Mouse (Mus musculus): ENCODE data around the gene Coq10a. TPM values are rescaled to one million over a fixed set of nuclear protein-coding genes. Genes with fewer than 3 reads are reported as not detected.

Coq10a gene
- polyA plus RNA-seq, 1 experiment from 2014 or later = 8.5 TPM

DNA sequence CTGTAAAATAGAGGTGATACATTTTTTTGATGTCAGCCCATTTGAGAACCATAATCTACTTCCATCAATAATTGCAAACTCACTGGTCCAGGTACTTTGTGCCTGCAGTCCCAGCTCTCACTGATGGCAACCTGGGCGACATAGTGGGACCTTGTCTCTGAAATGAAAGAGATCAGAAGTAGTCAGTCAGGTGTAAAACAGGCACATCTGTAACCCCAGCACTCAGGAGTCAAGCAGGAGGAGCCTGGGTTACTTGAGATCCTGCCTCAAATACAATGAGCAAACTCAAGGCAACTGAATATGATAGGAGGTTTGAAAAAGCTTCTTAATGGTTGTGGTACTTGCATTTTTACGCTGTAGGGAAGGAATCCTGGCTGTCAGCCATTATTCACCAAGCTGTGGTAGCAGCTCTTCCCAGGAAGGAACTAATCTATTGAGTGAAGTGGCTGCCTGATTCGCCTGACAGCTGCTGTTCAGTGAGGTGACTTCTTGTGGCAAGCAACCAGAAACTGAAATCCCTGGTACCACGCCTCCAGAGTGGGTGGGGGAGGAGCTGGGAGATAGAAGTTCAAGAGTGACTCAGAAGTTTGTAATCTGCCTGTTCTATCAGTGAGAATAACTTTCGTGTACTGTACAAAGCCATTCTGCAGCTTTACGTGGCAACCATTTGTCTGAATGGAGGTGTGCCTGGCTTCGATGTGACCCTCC is 24.1 kb downstream of the Coq10a start:
- Histone ChIP-seq H3K36me3 (replicated peaks; ENCODE audit: insufficient read depth, low read length) (peaks cover 6% of the 10 kb centered on the region; the same call in 1 of the 2 replicates), H3K4me3 (ENCODE audit: low read depth, low read length) (peak overlapping the region; percentile 15; the same call in 1 of the 2 replicates), H3K27ac (ENCODE audit: low read depth) (peak overlapping the region; percentile 80), H3K9me3 (ENCODE audit: low read length) (no peaks in the 10 kb centered on the region), H3K4me2 (ENCODE audit: low read depth, low read length) (peak overlapping the region; percentile 63), H3K9ac (replicated peaks) (no peak overlapping the region), H3K4me1 (ENCODE audit: insufficient read depth) (peaks cover 34% of the 10 kb centered on the region), H3K27me3 (ENCODE audit: insufficient read depth, low read length) (no peaks in the 10 kb centered on the region)
- TF ChIP-seq CTCF (IDR thresholded peaks at IDR 0.05; ENCODE audit: low read depth) = no peak
- TF ChIP-seq EP300 (IDR thresholded peaks at IDR 0.05; ENCODE audit: low read depth) = 0 out of 2 replicates have a peak, but pooled peaks have one; percentile 23
- ATAC-seq = peak; percentile 84
- 14% methylated on average over 7 of the region's 7 CpGs for WGBS (ENCODE audit: insufficient replicate concordance)
- peak; percentile 87 for DNase-seq

DNA sequence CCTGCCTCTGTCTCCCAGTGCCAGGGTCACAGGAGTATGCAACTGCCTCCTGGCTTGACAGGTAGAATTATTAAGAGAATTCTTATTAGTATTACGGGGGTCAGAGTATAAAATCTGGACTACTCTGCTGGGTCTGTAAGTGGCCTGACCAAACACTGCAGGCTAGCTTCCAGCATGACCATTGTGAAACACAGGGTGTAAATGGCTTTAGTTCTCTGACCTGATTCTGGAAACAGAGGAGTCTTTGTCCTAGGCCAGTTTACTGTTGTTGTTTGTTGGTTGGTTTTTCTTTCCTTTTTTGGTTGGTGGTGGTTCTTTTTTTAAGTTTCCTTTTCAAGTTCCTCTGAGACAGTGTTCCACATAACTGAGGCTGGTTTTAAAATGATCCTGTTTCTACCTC is 25.4 kb downstream of the Coq10a start:
- peaks cover 3% of the 10 kb centered on the region; the same call in 1 of the 2 replicates for H3K36me3 ChIP-seq (replicated peaks; ENCODE audit: insufficient read depth, low read length)
- peaks cover 47% of the 10 kb centered on the region for H3K4me1 ChIP-seq (ENCODE audit: insufficient read depth)
- no peak overlapping the region for H3K9ac ChIP-seq (replicated peaks)
- ATAC-seq = 0 out of 2 replicates have a peak, but pooled peaks have one; percentile 14
- H3K9me3 ChIP-seq (ENCODE audit: low read length) = no peaks in the 10 kb centered on the region
- peak overlapping the region; percentile 10; the same call in 1 of the 2 replicates for H3K4me2 ChIP-seq (ENCODE audit: low read depth, low read length)
- DNase-seq = no peak
- H3K27me3 ChIP-seq (ENCODE audit: insufficient read depth, low read length) = no peaks in the 10 kb centered on the region
- H3K4me3 ChIP-seq (ENCODE audit: low read depth, low read length) = no peak overlapping the region
- TF ChIP-seq CTCF (IDR thresholded peaks at IDR 0.05; ENCODE audit: low read depth) (no peak), EP300 (IDR thresholded peaks at IDR 0.05; ENCODE audit: low read depth) (no peak)
- 80% methylated on average over 1 of the region's 1 CpGs for WGBS (ENCODE audit: insufficient replicate concordance)
- H3K27ac ChIP-seq (ENCODE audit: low read depth) = peak overlapping the region; percentile 61

DNA sequence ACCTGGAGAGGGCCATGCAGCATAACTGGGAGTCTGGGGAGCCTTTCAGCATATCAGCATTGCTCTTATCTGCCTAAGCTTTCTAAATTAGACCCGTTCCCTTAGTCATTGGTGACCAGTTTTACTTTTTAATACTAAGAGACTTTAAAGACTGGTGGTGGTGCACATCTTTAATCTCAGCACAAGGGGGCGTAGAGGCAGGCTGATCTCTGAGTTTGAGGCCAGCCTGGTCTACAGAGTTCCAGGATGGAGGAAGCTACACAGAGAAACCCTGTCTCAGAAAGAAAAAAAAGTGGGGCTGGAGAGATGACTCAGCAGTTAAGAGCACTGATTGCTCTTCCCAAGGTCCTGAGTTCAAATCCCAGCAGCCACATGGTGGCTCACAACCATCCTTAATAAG is 28.5 kb downstream of the Coq10a start:
- Histone ChIP-seq H3K27ac (ENCODE audit: low read depth) (no peak overlapping the region), H3K9ac (replicated peaks) (no peak overlapping the region), H3K4me3 (ENCODE audit: low read depth, low read length) (no peak overlapping the region), H3K27me3 (ENCODE audit: insufficient read depth, low read length) (no peaks in the 10 kb centered on the region), H3K9me3 (ENCODE audit: low read length) (no peaks in the 10 kb centered on the region), H3K36me3 (replicated peaks; ENCODE audit: insufficient read depth, low read length) (peaks cover 3% of the 10 kb centered on the region; the same call in 1 of the 2 replicates), H3K4me1 (ENCODE audit: insufficient read depth) (peaks cover 58% of the 10 kb centered on the region), H3K4me2 (ENCODE audit: low read depth, low read length) (peak overlapping the region; percentile 7; the same call in 1 of the 2 replicates)
- ATAC-seq (no peak), DNase-seq (no peak)
- 56% methylated on average over 2 of the region's 2 CpGs for WGBS (ENCODE audit: insufficient replicate concordance)
- TF ChIP-seq EP300 (IDR thresholded peaks at IDR 0.05; ENCODE audit: low read depth) (no peak), CTCF (IDR thresholded peaks at IDR 0.05; ENCODE audit: low read depth) (peak; percentile 61)

DNA sequence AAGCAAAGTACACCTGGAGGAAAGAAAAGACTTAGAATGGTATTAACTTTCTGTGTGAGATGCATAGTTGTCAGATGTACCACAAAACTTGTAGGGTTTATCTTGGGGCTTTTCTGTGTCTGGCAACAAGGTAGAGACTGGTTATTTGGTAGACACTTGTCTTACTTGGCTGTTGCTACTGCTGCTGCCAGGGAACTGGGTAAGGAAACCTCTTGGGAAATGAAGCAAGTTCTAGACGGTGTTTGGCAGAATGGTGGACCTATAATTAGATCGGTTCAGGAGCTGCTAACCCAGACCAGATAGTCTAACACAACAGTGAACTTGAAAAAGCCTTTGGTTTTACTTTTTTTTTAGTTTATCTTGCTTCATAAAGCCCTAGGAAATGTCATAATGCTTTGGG is 29.8 kb downstream of the Coq10a start:
- Histone ChIP-seq H3K4me1 (ENCODE audit: insufficient read depth) (peaks cover 51% of the 10 kb centered on the region), H3K9ac (replicated peaks) (peak overlapping the region; percentile 86; the same call in 1 of the 2 replicates), H3K4me3 (ENCODE audit: low read depth, low read length) (peak overlapping the region; percentile 88), H3K36me3 (replicated peaks; ENCODE audit: insufficient read depth, low read length) (peaks cover 3% of the 10 kb centered on the region; the same call in 1 of the 2 replicates), H3K9me3 (ENCODE audit: low read length) (no peaks in the 10 kb centered on the region), H3K27ac (ENCODE audit: low read depth) (peak overlapping the region; percentile 98), H3K4me2 (ENCODE audit: low read depth, low read length) (peak overlapping the region; percentile 97), H3K27me3 (ENCODE audit: insufficient read depth, low read length) (no peaks in the 10 kb centered on the region)
- DNase-seq (no peak), ATAC-seq (no peak)
- TF ChIP-seq CTCF (IDR thresholded peaks at IDR 0.05; ENCODE audit: low read depth) = no peak
- TF ChIP-seq EP300 (IDR thresholded peaks at IDR 0.05; ENCODE audit: low read depth) = no peak
- 36% methylated on average over 2 of the region's 2 CpGs for WGBS (ENCODE audit: insufficient replicate concordance)

DNA sequence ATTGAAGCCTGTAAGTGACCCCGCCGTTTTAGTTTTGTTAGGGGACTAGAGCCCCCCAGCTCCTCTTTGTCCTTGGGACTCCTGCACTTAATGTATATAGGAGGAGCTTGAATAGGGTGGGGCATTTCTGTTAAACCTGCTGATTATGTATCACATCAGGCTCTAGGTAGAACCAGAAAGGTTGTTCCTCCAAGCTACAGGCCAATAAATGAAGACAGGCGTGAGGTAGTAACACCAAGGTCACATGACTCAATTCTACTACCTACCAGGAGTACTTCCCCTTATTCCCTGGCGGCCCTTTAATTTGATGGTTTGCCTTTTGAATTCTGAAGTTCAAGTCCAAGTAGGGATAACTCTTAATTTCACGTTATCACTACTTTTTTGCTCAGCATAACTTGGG is 30.4 kb downstream of the Coq10a start:
- Histone ChIP-seq H3K9me3 (ENCODE audit: low read length) (no peaks in the 10 kb centered on the region), H3K9ac (replicated peaks) (peak overlapping the region; percentile 86), H3K27me3 (ENCODE audit: insufficient read depth, low read length) (no peaks in the 10 kb centered on the region), H3K27ac (ENCODE audit: low read depth) (peak overlapping the region; percentile 98), H3K4me3 (ENCODE audit: low read depth, low read length) (peak overlapping the region; percentile 88), H3K36me3 (replicated peaks; ENCODE audit: insufficient read depth, low read length) (peaks cover 3% of the 10 kb centered on the region; the same call in 1 of the 2 replicates), H3K4me1 (ENCODE audit: insufficient read depth) (peaks cover 49% of the 10 kb centered on the region), H3K4me2 (ENCODE audit: low read depth, low read length) (peak overlapping the region; percentile 97)
- 10% methylated on average over 5 of the region's 5 CpGs for WGBS (ENCODE audit: insufficient replicate concordance)
- TF ChIP-seq EP300 (IDR thresholded peaks at IDR 0.05; ENCODE audit: low read depth) = no peak
- no peak for TF ChIP-seq CTCF (IDR thresholded peaks at IDR 0.05; ENCODE audit: low read depth)
- no peak for ATAC-seq
- no peak for DNase-seq

DNA sequence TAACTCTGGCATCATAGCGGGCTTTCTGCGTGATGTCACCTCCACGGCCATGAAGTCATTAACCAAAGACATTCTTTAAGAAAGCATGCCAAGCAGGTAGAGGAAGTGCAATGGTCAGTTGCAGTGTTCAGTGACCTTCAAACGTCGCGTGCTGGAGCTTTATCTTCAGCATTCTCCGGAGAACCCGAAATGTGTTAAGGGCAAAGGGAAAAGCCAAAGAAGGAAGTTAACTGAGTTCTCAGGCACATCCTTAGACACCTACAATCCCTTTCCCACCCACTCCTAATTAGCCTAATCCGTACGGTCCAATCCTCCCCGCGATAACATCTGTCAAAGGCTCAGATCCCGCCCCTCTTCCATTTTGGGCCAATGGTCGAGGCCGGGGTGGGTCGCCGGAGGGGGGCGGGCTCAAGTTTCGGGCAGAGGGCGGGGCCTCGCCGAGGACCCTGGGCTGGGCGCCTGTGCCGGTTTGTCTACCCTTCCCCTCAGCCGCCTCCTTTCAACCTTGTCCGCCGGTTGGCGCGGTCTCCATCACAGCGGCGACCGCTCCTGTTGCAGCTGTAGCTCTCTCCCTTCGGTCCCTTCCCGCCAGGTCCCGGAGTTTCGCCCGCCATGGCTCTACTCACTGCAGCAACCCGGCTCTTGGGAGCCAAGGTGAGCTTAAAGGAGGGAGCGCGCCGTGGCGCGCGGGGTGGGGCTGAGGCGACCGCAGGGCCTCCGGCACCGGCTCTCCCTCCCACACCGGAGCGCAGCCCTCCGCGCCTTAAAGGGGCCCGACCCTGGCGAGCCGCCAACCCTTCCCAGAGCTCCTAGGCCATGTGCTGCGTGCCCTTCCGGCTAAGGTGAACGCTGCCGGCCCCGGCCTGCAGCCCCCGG is 31.3 kb downstream of the Coq10a start, which contains the start of gene Cs:
Gene Cs, plus strand, starts transcription at position 429 of the 876 bp plus-strand sequence.
- Histone ChIP-seq H3K4me1 (ENCODE audit: insufficient read depth) (peaks cover 43% of the 10 kb centered on the region), H3K27me3 (ENCODE audit: insufficient read depth, low read length) (no peaks in the 10 kb centered on the region), H3K4me3 (ENCODE audit: low read depth, low read length) (peak within 1 kb of the TSS; percentile 88), H3K27ac (ENCODE audit: low read depth) (peak within 1 kb of the TSS; percentile 98), H3K36me3 (replicated peaks; ENCODE audit: insufficient read depth, low read length) (peaks cover 3% of the 10 kb centered on the region; the same call in 1 of the 2 replicates), H3K9ac (replicated peaks) (peak within 1 kb of the TSS; percentile 86), H3K9me3 (ENCODE audit: low read length) (no peaks in the 10 kb centered on the region), H3K4me2 (ENCODE audit: low read depth, low read length) (peak within 1 kb of the TSS; percentile 97)
- ATAC-seq (peak; percentile 91), DNase-seq (peak; percentile 96)
- under 1% methylated on average over 60 of the region's 61 CpGs for WGBS (ENCODE audit: insufficient replicate concordance)
- peak; percentile 50; the same call in 1 of the 2 replicates for TF ChIP-seq EP300 (IDR thresholded peaks at IDR 0.05; ENCODE audit: low read depth)
- no peak for TF ChIP-seq CTCF (IDR thresholded peaks at IDR 0.05; ENCODE audit: low read depth)
